Mouse (Mus musculus) heart, embryonic 16.5 days (tissue): ENCODE results near the gene B4galt1. TPM values are rescaled to one million over a fixed set of nuclear protein-coding genes. Genes with fewer than 3 reads are reported as not detected.

Experiments used
- ATAC-seq: fragments of 200-750 bp; cut with Nextera tagmentation; replicated peaks from 2 replicates; pipeline ENCODE4 v1.8.0; 2017; ENCODE audit warnings: moderate number of reproducible peaks; ENCODE audit not compliant: insufficient read depth, low FRiP score; ENCODE audit errors: extremely low read depth
- H3K27ac ChIP-seq: fragments of 300-500 bp; sonication (generic); 2 replicates; pipeline ENCODE4 v1.5.1; 2014; ENCODE audit warnings: mild to moderate bottlenecking, low read length, control low read depth, moderate library complexity
- H3K27me3 ChIP-seq: fragments of 300-500 bp; sonication (generic); 2 replicates; pipeline ENCODE4 v1.6.1; 2014; ENCODE audit warnings: low read length, mixed read lengths; ENCODE audit not compliant: control insufficient read depth, insufficient read depth
- H3K36me3 ChIP-seq: fragments of 300-500 bp; sonication (generic); 2 replicates; pipeline ENCODE4 v1.6.1; 2014; ENCODE audit not compliant: control insufficient read depth, insufficient read depth
- H3K4me1 ChIP-seq: fragments of 300-500 bp; sonication (generic); 2 replicates; pipeline ENCODE4 v1.6.1; 2014; ENCODE audit warnings: low read length, mixed read lengths; ENCODE audit not compliant: control insufficient read depth, insufficient read depth
- H3K4me2 ChIP-seq: fragments of 300-500 bp; sonication (generic); 2 replicates; pipeline ENCODE4 v1.6.1; 2014; ENCODE audit warnings: low read depth, mild to moderate bottlenecking, control low read depth, low read length
- H3K4me3 ChIP-seq: fragments of 300-500 bp; sonication (generic); 2 replicates; pipeline ENCODE4 v1.5.1; 2014; ENCODE audit warnings: mild to moderate bottlenecking, control low read depth, low read length
- H3K9ac ChIP-seq: fragments of 300-500 bp; sonication (generic); 2 replicates; pipeline ENCODE4 v1.6.1; 2014; ENCODE audit warnings: low read length, control low read depth
- H3K9me3 ChIP-seq: fragments of 300-500 bp; sonication (generic); replicated peaks from 2 replicates; pipeline ENCODE4 v1.6.1; 2016; ENCODE audit warnings: low read length; ENCODE audit not compliant: control insufficient read depth
- WGBS: fragments of 180-500 bp; shearing (Covaris S2); extraction: QIAGEN DNeasy Blood & Tissue Kit; methylation state at CpG from one replicate; pipeline ENCODE4 v1.1.7; 2014; 5-methylcytosine and 5-hydroxymethylcytosine counted together
- polyA plus RNA-seq: library from polyadenylated mRNA; unstranded; fragments of >200 nt; fragmentation: Nextera tagmentation; extraction: Ambion mirVana; gene quantifications from 2 replicates; pipeline ENCODE4 v1.2.1, GENCODE M21; 2015

The B4galt1 gene
- polyA plus RNA-seq, 1 experiment from 2014 or later: 54.5 TPM

DNA sequence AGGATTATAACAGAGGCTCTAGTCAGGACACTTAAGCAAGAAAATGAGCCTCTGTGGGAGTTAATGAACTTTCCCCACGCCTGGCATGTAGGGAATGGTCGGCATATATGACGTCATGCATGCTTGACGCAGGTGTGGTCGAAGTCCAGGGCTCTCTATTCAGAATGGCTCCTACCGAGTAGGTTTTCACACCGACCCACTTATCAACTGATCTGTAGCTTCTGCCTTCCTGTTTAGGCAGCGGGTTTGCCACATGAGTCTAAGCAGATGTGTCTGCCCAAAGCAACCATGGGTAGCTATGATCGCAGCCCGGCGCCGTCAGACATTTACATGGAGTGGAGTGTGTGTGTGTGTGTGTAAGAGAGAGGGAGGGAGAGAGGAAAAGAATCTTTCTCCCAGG lies 14.6 kb downstream of the B4galt1 start:
- Histone ChIP-seq H3K9ac (peak overlapping the region; percentile 40), H3K27ac (peak overlapping the region; percentile 94), H3K4me3 (no peak overlapping the region), H3K4me1 (peaks cover 90% of the 10 kb centered on the region), H3K27me3 (no peaks in the 10 kb centered on the region), H3K36me3 (no peaks in the 10 kb centered on the region), H3K4me2 (peak overlapping the region; percentile 32), H3K9me3 (no peaks in the 10 kb centered on the region)
- 55% methylated on average over 12 of the region's 12 CpGs for WGBS
- 0 out of 2 replicates have a peak, but pooled peaks have one; percentile 6 for ATAC-seq

DNA sequence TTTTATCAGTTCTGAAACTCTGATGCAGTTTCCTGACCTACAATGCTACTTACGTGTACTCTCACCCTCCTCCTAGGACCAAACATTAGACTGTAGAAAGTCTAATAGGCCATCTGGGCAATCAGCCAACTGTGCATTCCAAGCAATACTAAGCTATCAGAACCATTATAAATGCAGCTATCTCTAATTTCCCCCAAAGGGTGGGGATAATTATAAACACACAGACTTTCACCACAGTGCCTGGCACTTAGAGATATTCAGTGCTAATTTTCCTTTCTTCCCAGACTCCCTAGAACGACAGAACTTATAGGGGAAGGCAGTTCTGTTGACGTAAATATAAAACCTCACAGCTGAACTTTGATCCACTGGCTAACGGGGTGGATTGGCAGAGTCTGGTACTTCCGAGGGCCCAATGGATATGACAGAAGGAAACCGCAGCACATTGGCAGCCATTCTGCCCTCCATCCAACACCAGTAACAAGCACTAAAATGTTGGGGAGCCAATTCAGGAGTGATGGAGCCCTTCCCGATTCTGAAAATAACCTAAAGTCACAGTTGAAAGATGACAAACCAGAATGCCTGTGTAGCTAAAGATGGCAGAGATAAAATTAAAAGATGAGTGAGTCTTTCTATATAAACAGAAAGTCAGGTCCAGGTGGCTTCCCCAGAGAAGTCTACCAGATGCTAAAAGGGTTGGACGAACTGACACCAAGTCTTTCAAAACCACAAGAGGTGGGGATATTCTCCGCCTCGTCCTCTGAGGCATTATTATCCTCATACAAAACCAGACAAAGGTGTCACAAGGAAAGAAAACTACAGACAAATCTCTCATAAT lies 16.1 kb downstream of the B4galt1 start:
- Histone ChIP-seq H3K9ac (peak overlapping the region; percentile 58; the same call in 1 of the 2 replicates), H3K27me3 (no peaks in the 10 kb centered on the region), H3K4me1 (peaks cover 74% of the 10 kb centered on the region), H3K27ac (peak overlapping the region; percentile 94), H3K9me3 (no peaks in the 10 kb centered on the region), H3K36me3 (no peaks in the 10 kb centered on the region), H3K4me2 (peak overlapping the region; percentile 57), H3K4me3 (peak overlapping the region; percentile 25)
- WGBS: 21% methylated on average over 10 of the region's 10 CpGs
- ATAC-seq: peak; percentile 83

DNA sequence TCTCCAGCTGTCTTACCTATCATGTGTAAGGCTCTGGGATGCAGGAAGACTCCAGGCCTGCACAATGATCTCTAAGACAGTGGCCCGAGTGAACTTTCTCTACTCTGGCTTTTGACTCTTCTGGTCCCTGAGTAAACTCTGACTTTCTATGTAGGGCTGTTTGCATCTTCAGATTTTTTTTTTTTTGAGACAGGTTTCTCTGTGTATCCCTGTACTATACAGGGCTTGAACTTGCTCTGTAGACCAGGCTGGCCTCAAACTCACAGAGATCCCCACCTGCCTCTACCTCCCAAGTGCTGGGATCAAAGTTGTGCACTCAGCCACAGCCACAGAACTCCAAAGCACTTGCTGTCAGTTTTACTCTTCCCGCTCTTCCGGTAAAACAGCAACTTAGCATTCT lies 16.8 kb downstream of the B4galt1 start:
- peak overlapping the region; percentile 25 for H3K4me3 ChIP-seq
- peaks cover 69% of the 10 kb centered on the region for H3K4me1 ChIP-seq
- 18% methylated on average over 3 of the region's 3 CpGs for WGBS
- peak overlapping the region; percentile 94 for H3K27ac ChIP-seq
- H3K9me3 ChIP-seq: no peaks in the 10 kb centered on the region
- H3K36me3 ChIP-seq: no peaks in the 10 kb centered on the region
- no peak for ATAC-seq
- peak overlapping the region; percentile 57 for H3K4me2 ChIP-seq
- no peaks in the 10 kb centered on the region for H3K27me3 ChIP-seq
- H3K9ac ChIP-seq: peak overlapping the region; percentile 58; the same call in 1 of the 2 replicates

DNA sequence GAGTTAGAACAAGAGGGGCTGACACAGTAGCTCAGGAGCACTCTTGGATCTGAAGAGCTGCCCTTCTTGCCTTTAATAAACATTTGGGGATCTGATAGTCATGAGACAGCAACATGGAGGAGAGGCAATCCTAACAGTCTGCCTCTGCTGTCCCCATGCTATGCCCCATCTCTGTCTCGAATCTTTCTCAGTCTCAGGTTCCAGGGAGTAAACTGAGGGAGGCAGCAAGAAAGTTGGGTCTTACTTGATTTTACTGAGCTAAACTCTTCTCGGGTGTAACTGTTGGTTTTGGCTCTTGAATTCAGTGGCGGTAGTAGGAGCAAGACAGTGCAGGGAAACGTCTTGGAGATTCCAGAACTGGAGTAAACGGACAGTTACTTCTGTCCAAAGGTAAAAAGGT lies 18.9 kb downstream of the B4galt1 start:
- Histone ChIP-seq H3K4me3 (no peak overlapping the region), H3K9ac (no peak overlapping the region), H3K4me1 (peaks cover 55% of the 10 kb centered on the region), H3K9me3 (no peaks in the 10 kb centered on the region), H3K27me3 (no peaks in the 10 kb centered on the region), H3K4me2 (no peak overlapping the region), H3K27ac (no peak overlapping the region), H3K36me3 (no peaks in the 10 kb centered on the region)
- WGBS: 77% methylated on average over 5 of the region's 5 CpGs
- ATAC-seq: no peak

DNA sequence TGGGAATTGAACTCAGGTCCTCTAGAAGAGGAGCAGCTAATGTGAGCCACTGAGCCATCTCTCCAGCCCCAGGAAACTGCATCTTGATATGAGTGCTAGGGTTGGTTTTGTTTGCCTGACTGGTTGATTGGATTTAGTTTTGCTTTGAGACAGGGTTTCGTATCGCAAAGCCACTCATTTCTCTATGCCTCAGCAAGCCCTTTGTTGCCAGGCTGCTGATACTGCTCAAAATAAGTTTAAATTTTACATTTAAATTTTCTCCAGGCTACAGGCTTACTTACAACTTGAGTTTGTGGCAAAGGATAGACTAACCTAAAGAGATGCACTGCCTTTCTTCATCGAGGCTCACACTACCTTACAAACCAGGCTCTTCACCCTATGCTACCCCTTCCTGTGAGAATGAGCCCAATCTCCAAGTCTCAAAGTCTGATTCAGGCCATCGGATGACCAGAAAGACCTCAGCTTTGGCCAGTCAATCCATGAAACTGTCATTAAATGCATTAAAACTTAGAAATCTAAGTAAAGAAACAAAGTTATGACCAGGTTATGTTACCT lies 19.5 kb downstream of the B4galt1 start:
- H3K36me3 ChIP-seq: no peaks in the 10 kb centered on the region
- H3K4me1 ChIP-seq: peaks cover 52% of the 10 kb centered on the region
- 87% methylated on average over 4 of the region's 4 CpGs for WGBS
- H3K4me3 ChIP-seq: no peak overlapping the region
- no peak overlapping the region for H3K27ac ChIP-seq
- H3K4me2 ChIP-seq: no peak overlapping the region
- no peak for ATAC-seq
- H3K9me3 ChIP-seq: no peaks in the 10 kb centered on the region
- H3K9ac ChIP-seq: no peak overlapping the region
- no peaks in the 10 kb centered on the region for H3K27me3 ChIP-seq

DNA sequence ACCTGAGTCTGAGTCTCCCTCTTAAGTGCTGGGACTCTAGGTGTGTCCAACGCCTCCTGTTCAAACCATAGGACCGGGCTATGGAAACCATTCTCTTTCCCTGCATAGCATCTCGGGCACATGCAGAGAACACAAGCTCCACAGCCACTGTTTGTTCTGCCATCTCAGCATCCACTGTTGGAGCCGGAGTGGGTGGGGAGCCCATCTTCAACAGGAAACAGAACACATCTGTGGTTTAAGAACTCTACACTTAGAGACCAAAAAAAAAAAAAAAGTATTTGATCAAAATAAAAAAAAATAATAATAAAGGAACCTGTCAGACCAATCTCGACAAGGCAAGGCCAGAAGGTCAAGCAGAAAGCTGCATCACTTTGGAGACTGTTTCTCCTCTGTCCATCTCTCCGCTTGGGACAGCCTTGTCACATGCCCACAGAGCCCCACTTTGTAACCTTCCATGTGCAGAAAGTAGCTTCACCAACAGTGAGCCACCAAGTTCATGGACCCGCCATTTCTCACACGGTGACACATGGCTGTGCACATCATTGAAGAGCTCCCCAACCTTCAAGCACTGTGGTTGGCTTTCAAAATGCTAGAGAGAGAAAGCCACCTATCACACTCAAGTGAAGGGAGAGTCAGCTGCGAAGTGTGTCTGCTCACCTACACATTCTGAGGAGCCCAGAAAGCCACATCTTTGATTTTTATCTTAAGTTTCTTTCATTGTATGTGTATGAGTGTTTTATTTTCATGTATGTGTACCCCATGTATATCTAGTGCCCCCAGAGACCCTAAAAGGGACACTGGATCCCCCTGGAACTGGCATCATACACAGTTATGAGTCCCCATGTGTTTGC lies 20.2 kb downstream of the B4galt1 start:
- Histone ChIP-seq H3K4me2 (no peak overlapping the region), H3K27me3 (no peaks in the 10 kb centered on the region), H3K4me1 (peaks cover 47% of the 10 kb centered on the region), H3K27ac (no peak overlapping the region), H3K9me3 (no peaks in the 10 kb centered on the region), H3K4me3 (no peak overlapping the region), H3K36me3 (0 out of 2 replicates have a peak, but pooled peaks cover 3% of the 10 kb centered on the region), H3K9ac (no peak overlapping the region)
- no peak for ATAC-seq
- WGBS: 88% methylated on average over 9 of the region's 9 CpGs

DNA sequence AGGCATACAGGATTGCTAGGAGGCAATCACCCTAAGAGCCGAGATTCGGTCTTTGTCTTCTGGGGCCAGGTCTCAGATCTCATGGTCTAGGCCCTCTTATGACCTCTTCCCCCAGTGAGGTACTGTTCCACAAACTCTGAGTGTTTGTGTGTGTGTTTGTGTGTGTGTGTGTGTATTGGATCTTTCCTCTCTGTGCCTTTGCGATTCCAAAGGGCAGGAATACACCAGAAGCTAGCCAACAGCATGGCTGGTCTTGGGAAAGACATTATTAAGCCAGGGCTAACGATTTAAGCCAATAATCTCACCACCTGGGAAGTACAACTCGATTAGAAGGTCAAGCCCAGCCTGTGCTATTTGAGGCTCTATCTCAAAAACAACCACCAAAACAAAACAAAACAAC lies 23.3 kb downstream of the B4galt1 start:
- Histone ChIP-seq H3K27me3 (no peaks in the 10 kb centered on the region), H3K9me3 (no peaks in the 10 kb centered on the region), H3K4me1 (peaks cover 36% of the 10 kb centered on the region), H3K27ac (no peak overlapping the region), H3K4me3 (no peak overlapping the region), H3K36me3 (peaks cover 7% of the 10 kb centered on the region), H3K4me2 (no peak overlapping the region), H3K9ac (no peak overlapping the region)
- WGBS: 75% methylated on average over 5 of the region's 5 CpGs
- ATAC-seq: no peak

DNA sequence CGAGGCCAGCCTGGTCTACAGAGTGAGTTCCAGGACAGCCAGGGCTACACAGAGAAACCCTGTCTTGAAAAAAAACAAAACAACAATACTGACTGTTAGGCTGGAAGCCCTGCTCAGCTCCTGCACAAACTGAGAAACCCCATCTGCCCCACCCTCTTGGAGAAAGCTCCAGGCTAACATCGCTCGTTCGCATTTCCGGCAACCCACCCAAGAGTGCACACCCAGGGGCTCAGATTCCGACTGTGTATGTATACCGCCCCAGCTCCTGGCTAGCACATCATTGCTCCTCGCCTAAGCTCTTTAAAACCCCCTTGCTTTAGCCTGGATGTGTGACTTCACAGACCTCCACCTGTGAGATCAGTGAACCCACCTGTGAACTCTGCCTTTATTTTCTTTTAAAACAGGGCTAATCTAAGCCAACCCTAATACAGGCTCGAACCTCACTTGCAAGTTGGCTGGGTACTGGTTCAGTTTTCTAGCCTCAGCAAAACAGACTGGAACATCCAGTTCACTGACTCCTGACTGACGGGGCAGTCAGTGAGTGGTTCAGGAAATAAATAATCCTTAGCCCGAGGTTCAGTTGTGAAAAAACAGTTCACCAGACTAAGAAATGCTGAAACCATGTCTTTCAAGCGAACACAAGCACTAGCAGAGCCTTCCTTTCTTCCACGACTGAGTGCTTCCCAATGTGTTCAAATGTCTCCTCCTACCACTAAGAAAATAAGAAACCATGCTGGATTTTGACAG lies 24.0 kb downstream of the B4galt1 start:
- H3K4me2 ChIP-seq: no peak overlapping the region
- H3K4me1 ChIP-seq: peaks cover 36% of the 10 kb centered on the region
- H3K27me3 ChIP-seq: no peaks in the 10 kb centered on the region
- no peak overlapping the region for H3K27ac ChIP-seq
- H3K36me3 ChIP-seq: peaks cover 10% of the 10 kb centered on the region
- no peak overlapping the region for H3K9ac ChIP-seq
- 83% methylated on average over 13 of the region's 13 CpGs for WGBS
- ATAC-seq: no peak
- no peak overlapping the region for H3K4me3 ChIP-seq
- H3K9me3 ChIP-seq: no peaks in the 10 kb centered on the region
